Mouse (Mus musculus) cerebellum, adult 2 months (tissue): ENCODE measurements around the gene Zbtb46.

Experiments used
- CTCF ChIP-seq: fragments of 200-500 bp; IDR thresholded peaks from 2 replicates; pipeline ENCODE4 v1.5.1; 2011; ENCODE audit warnings: low read depth, mild to moderate bottlenecking, control low read depth, low read length, moderate library complexity, borderline replicate concordance; ENCODE audit not compliant: insufficient read depth
- POLR2A ChIP-seq: fragments of 200-500 bp; IDR thresholded peaks from 2 replicates; pipeline ENCODE4 v1.6.1; 2011; ENCODE audit warnings: low read length, control low read depth, borderline replicate concordance; ENCODE audit not compliant: insufficient read depth

DNA sequence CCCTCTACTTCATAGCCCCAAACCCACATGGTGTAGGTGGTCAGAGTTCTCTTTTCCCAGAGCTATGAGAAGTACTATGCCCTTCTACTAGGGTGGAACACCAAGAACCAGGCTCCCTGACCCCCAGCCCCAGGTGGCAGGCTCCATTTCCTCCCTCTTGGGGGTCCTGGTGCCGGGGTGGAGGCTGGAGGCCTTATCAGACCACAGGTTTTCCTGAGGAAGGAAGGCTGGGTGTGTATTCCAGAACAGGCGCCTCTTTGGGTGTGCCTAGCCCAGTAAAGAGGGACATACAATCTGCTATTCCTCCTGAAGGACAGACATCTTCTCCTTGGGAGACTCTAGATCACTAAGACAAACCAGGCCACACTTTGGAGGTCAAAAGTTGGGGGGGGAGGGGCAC lies 11.1 kb upstream of the Zbtb46 start:
- TF ChIP-seq CTCF (no peak), POLR2A (no peak)
